Mouse (Mus musculus) heart, postnatal 0 days (tissue): ENCODE measurements around the gene Syn2. TPM values are rescaled to one million over a fixed set of nuclear protein-coding genes. Genes with fewer than 3 reads are reported as not detected.

Experiments used
- ATAC-seq: fragments of 200-750 bp; cut with Nextera tagmentation; 2 replicates; pipeline ENCODE4 v1.8.0; 2017; ENCODE audit warnings: low read depth, moderate number of reproducible peaks, moderate library complexity; ENCODE audit not compliant: insufficient read depth
- DNase-seq: peaks from one replicate; pipeline ENCODE4 v3.0.0-alpha.2; 2016; ENCODE audit warnings: low spot score
- H3K27ac ChIP-seq: fragments of 300-500 bp; sonication (generic); 2 replicates; pipeline ENCODE4 v1.5.1; 2014; ENCODE audit warnings: low read depth, mild to moderate bottlenecking
- H3K27me3 ChIP-seq: fragments of 300-500 bp; sonication (generic); 2 replicates; pipeline ENCODE4 v1.6.1; 2014; ENCODE audit warnings: low read length, mixed read lengths; ENCODE audit not compliant: control insufficient read depth, insufficient read depth
- H3K36me3 ChIP-seq: fragments of 300-500 bp; sonication (generic); replicated peaks from 2 replicates; pipeline ENCODE4 v1.6.1; 2014; ENCODE audit warnings: low read length, mixed read lengths; ENCODE audit not compliant: control insufficient read depth, insufficient read depth
- H3K4me1 ChIP-seq: fragments of 300-500 bp; sonication (generic); 2 replicates; pipeline ENCODE4 v1.6.1; 2014; ENCODE audit warnings: antibody characterized with exemption; ENCODE audit not compliant: control insufficient read depth, insufficient read depth
- H3K4me2 ChIP-seq: fragments of 300-500 bp; sonication (generic); 2 replicates; pipeline ENCODE4 v1.6.1; 2014; ENCODE audit warnings: low read depth, mild to moderate bottlenecking, low read length, moderate library complexity
- H3K4me3 ChIP-seq: fragments of 300-500 bp; sonication (generic); 2 replicates; pipeline ENCODE4 v1.5.1; 2014; ENCODE audit warnings: low read depth, low read length
- H3K9ac ChIP-seq: fragments of 300-500 bp; sonication (generic); replicated peaks from 2 replicates; pipeline ENCODE4 v1.6.1; 2014; ENCODE audit warnings: low read depth, low read length, mixed read lengths
- H3K9me3 ChIP-seq: fragments of 300-500 bp; sonication (generic); replicated peaks from 2 replicates; pipeline ENCODE4 v1.6.1; 2016; ENCODE audit warnings: low read length; ENCODE audit not compliant: control insufficient read depth
- CTCF ChIP-seq: IDR thresholded peaks from 2 replicates; pipeline ENCODE4 v1.5.1; 2016; ENCODE audit warnings: antibody characterized with exemption, control low read depth, low read depth
- EP300 ChIP-seq: IDR thresholded peaks from 2 replicates; pipeline ENCODE4 v1.6.1; 2016; ENCODE audit warnings: antibody characterized with exemption, low read depth
- WGBS: fragments of 180-500 bp; shearing (Covaris S2); extraction: QIAGEN DNeasy Blood & Tissue Kit; methylation state at CpG from one replicate; pipeline ENCODE4 v1.1.7; 2014; 5-methylcytosine and 5-hydroxymethylcytosine counted together
- polyA plus RNA-seq: library from polyadenylated mRNA; unstranded; fragments of >200 nt; fragmentation: Nextera tagmentation; extraction: Ambion mirVana; gene quantifications from 2 replicates; pipeline ENCODE4 v1.2.1, GENCODE M21; 2015
- total RNA-seq: library from RNA; depleted of rRNA; stranded (reverse); fragments of >200 nt; gene quantifications from 2 replicates; pipeline ENCODE4 v1.2.3, GENCODE M21; 2014; ENCODE audit warnings: low replicate concordance

Gene Syn2
- total and polyA plus RNA-seq, 2 experiments from 2014 or later, result 1.1 to 1.9 TPM

GRCm38 (mm10) chr6:115291823-115292222, 157.1 kb downstream of the Syn2 start:
- 94% methylated on average over 6 of the region's 6 CpGs for WGBS

DNA sequence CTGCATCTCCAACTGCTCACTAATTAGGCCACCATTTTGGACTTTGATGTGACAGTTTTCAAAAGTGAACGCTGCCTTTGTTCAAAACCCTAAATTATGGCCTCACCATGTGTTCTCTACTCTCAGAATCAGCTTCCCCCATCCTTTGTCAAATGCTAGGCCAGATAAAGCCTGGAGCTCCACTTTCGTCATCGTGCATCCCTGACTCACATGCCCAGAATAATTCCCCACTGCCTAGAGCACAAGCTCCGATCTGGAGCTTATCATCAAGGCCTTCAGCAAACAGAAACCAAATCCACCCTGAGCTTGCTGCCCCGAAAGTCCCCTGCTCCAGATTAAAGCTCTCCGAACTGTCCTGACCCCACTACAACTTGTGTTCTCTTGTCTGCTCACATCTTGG, 157.9 kb downstream of the Syn2 start:
- no peak overlapping the region for H3K9ac ChIP-seq
- TF ChIP-seq CTCF, result no peak
- no peak for TF ChIP-seq EP300
- no peak for ATAC-seq
- WGBS, result 32% methylated on average over 6 of the region's 6 CpGs
- no peak overlapping the region for H3K27ac ChIP-seq
- 0 out of 2 replicates have a peak, but pooled peaks cover 6% of the 10 kb centered on the region for H3K4me1 ChIP-seq
- H3K9me3 ChIP-seq, result no peaks in the 10 kb centered on the region
- no peak overlapping the region for H3K4me2 ChIP-seq
- H3K27me3 ChIP-seq, result no peaks in the 10 kb centered on the region
- H3K36me3 ChIP-seq, result no peaks in the 10 kb centered on the region
- DNase-seq, result no peak
- no peak overlapping the region for H3K4me3 ChIP-seq

More at GRCm38 (mm10) chr6:115291823-115292222, 157.1 kb downstream of the Syn2 start:
- Histone ChIP-seq H3K9ac (no peak overlapping the region), H3K27me3 (no peaks in the 10 kb centered on the region), H3K4me3 (no peak overlapping the region), H3K36me3 (no peaks in the 10 kb centered on the region), H3K4me1 (peaks cover 10% of the 10 kb centered on the region; the same call in 1 of the 2 replicates), H3K27ac (no peak overlapping the region), H3K4me2 (no peak overlapping the region), H3K9me3 (no peaks in the 10 kb centered on the region)
- ATAC-seq (no peak), DNase-seq (no peak)
- no peak for TF ChIP-seq EP300
- TF ChIP-seq CTCF, result no peak

GRCm38 (mm10) chr6:115293877-115294276, 159.2 kb downstream of the Syn2 start:
- Histone ChIP-seq H3K4me2 (no peak overlapping the region), H3K27ac (no peak overlapping the region), H3K9ac (no peak overlapping the region), H3K27me3 (no peaks in the 10 kb centered on the region), H3K4me1 (0 out of 2 replicates have a peak, but pooled peaks cover 6% of the 10 kb centered on the region), H3K36me3 (no peaks in the 10 kb centered on the region), H3K4me3 (no peak overlapping the region), H3K9me3 (no peaks in the 10 kb centered on the region)
- ATAC-seq (no peak), DNase-seq (no peak)
- TF ChIP-seq CTCF (no peak), EP300 (no peak)
- WGBS, result 72% methylated on average over 2 of the region's 2 CpGs

DNA sequence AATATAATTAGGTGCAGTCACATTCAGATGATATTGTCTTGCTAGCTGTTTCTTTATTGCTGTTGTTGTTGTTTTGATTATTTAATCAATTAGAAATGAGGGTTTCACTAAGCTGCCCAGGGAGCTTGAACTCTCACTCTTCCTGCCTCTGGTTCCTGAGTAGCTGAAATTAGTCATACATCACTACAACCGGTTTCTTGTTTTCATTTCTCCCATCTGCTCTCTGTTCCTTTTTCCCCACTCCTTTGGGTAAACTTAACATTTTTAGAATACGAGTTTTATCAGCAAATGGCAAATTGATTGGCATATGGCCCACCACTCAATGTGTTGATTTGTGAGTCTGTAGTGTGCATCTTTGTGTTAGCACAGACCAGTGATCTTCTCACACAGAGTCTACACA, 172.4 kb downstream of the Syn2 start:
- DNase-seq (no peak), ATAC-seq (no peak)
- no peaks in the 10 kb centered on the region for H3K27me3 ChIP-seq
- no peaks in the 10 kb centered on the region for H3K9me3 ChIP-seq
- TF ChIP-seq CTCF, result no peak
- no peak for TF ChIP-seq EP300
- H3K27ac ChIP-seq, result no peak overlapping the region
- no peaks in the 10 kb centered on the region for H3K4me1 ChIP-seq
- 55% methylated on average over 2 of the region's 2 CpGs for WGBS
- H3K4me3 ChIP-seq, result no peak overlapping the region
- no peak overlapping the region for H3K9ac ChIP-seq
- no peak overlapping the region for H3K4me2 ChIP-seq
- H3K36me3 ChIP-seq, result no peaks in the 10 kb centered on the region

- H3K36me3 ChIP-seq, result no peaks in the 10 kb centered on the region
- TF ChIP-seq CTCF (no peak), EP300 (no peak)
- H3K27me3 ChIP-seq, result no peaks in the 10 kb centered on the region
- WGBS, result 68% methylated on average over 12 of the region's 12 CpGs
- DNase-seq (no peak), ATAC-seq (no peak)
- H3K4me2 ChIP-seq, result no peak overlapping the region
- no peak overlapping the region for H3K4me3 ChIP-seq
- H3K9me3 ChIP-seq, result no peaks in the 10 kb centered on the region
- H3K9ac ChIP-seq, result no peak overlapping the region
- no peaks in the 10 kb centered on the region; the same call in 1 of the 2 replicates for H3K4me1 ChIP-seq
- H3K27ac ChIP-seq, result no peak overlapping the region
These were observed 178.1 kb downstream of the Syn2 start for GRCm38 (mm10) chr6:115312780-115313179.

DNA sequence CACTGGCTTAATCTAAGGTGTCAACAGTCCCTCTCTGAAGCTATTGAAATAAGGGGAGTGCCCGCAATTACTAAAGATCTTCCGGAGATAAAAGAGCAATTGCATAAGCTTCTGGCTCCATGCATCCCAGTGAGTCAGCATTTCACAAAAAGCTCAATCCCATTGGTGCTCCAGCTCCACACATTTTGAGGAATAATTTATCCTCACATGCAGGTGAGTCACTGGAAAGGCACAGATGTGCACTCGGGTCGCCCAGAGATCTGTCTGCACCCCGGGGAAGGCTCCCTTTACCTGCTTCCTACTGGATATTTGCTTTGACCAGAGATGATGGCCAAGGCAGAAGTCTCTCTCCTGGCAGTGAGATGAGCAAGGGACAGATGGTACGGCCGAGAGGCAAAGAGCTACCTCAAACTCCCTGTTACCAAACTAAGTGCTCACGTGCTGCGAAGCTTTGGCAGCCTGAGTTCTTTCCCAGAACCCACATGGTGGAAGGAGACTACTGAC, 178.6 kb downstream of the Syn2 start:
- 58% methylated on average over 9 of the region's 9 CpGs for WGBS
- Histone ChIP-seq H3K27me3 (no peaks in the 10 kb centered on the region), H3K27ac (no peak overlapping the region), H3K4me2 (no peak overlapping the region), H3K36me3 (no peaks in the 10 kb centered on the region), H3K9me3 (no peaks in the 10 kb centered on the region), H3K4me1 (no peaks in the 10 kb centered on the region; the same call in 1 of the 2 replicates), H3K9ac (no peak overlapping the region), H3K4me3 (no peak overlapping the region)
- no peak for TF ChIP-seq CTCF
- TF ChIP-seq EP300, result no peak
- DNase-seq (no peak), ATAC-seq (no peak)
